Mouse (Mus musculus): Measurements from ENCODE around the gene Dhx58.
A peak's percentile ranks its signal among the peaks of the same experiment; 100 is the strongest.

Dhx58 gene

GRCm38 (mm10) chr11:100722493-100723028 is 18.5 kb upstream of the Dhx58 start:
- no peak for DNase-seq (ENCODE audit: low spot score in 2 of 2)

- DNase-seq (ENCODE audit: low spot score in 2 of 2) = no peak
Observed at GRCm38 (mm10) chr11:100721776-100722492, 17.9 kb upstream of the Dhx58 start.

GRCm38 (mm10) chr11:100721254-100721653 is 17.2 kb upstream of the Dhx58 start:
- DNase-seq (ENCODE audit: low spot score in 2 of 2) = no peak

GRCm38 (mm10) chr11:100720345-100720744 is 16.3 kb upstream of the Dhx58 start:
- no peak for DNase-seq (ENCODE audit: low spot score in 2 of 2)

GRCm38 (mm10) chr11:100719893-100720292 is 15.8 kb upstream of the Dhx58 start:
- DNase-seq (ENCODE audit: low spot score in 2 of 2) = no peak

GRCm38 (mm10) chr11:100719312-100719711 is 15.2 kb upstream of the Dhx58 start:
- DNase-seq (ENCODE audit: low spot score in 2 of 2) = no peak

- DNase-seq (ENCODE audit: low spot score in 2 of 2) = no peak
Observed at GRCm38 (mm10) chr11:100718866-100719265, 14.8 kb upstream of the Dhx58 start.

- no peak for DNase-seq (ENCODE audit: low spot score in 2 of 2)
Observed at GRCm38 (mm10) chr11:100718462-100718861, 14.4 kb upstream of the Dhx58 start.

- no peak for DNase-seq (ENCODE audit: low spot score in 2 of 2)
Observed at GRCm38 (mm10) chr11:100716649-100717048, 12.6 kb upstream of the Dhx58 start.

- DNase-seq (ENCODE audit: low spot score in 2 of 2) = no peak
Observed at GRCm38 (mm10) chr11:100714948-100715347, 10.9 kb upstream of the Dhx58 start.

GRCm38 (mm10) chr11:100714534-100714915 is 10.5 kb upstream of the Dhx58 start:
- DNase-seq (ENCODE audit: low spot score in 2 of 2) = peak in 1 of 2 experiments; percentile 57

GRCm38 (mm10) chr11:100713735-100714533 is 9.9 kb upstream of the Dhx58 start, which contains the start of gene Hspb9:
Hspb9 (plus strand) TSS chr11:100713850.
- peak in 1 of 2 experiments; percentile 52 for DNase-seq (ENCODE audit: low spot score in 2 of 2)

- DNase-seq (ENCODE audit: low spot score in 2 of 2) = no peak
Observed at GRCm38 (mm10) chr11:100713174-100713573, 9.1 kb upstream of the Dhx58 start.

- peak; percentile 69 to 75 for DNase-seq (ENCODE audit: low spot score in 2 of 2)
Observed at GRCm38 (mm10) chr11:100711783-100712615, 7.9 kb upstream of the Dhx58 start, which contains the start of gene Kat2a. Kat2a (minus strand) TSS chr11:100712465.

GRCm38 (mm10) chr11:100710977-100711376 is 6.9 kb upstream of the Dhx58 start:
- DNase-seq (ENCODE audit: low spot score in 2 of 2) = no peak

GRCm38 (mm10) chr11:100710528-100710927 is 6.5 kb upstream of the Dhx58 start:
- DNase-seq (ENCODE audit: low spot score in 2 of 2) = no peak

- DNase-seq (ENCODE audit: low spot score in 2 of 2) = no peak
Observed at GRCm38 (mm10) chr11:100709201-100709810, 5.2 kb upstream of the Dhx58 start.

GRCm38 (mm10) chr11:100705095-100705747 is 1.1 kb upstream of the Dhx58 start:
- DNase-seq (ENCODE audit: low spot score in 2 of 2) = no peak

GRCm38 (mm10) chr11:100703366-100703765 is 705 bp downstream of the Dhx58 start:
- no peak for DNase-seq (ENCODE audit: low spot score in 2 of 2)

GRCm38 (mm10) chr11:100702906-100703305 is 1.2 kb downstream of the Dhx58 start:
- no peak for DNase-seq (ENCODE audit: low spot score in 2 of 2)

Measured in urinary bladder, adult 18-20 months (tissue).